Mouse (Mus musculus) CD8-positive naive resting alpha-beta T cell, adult 2 months (primary cell): ENCODE measurements around the gene Tmem59l.
A peak's percentile ranks its signal among the peaks of the same experiment; 100 is the strongest.

Experiments
- DNase-seq, 2 experiments: peaks; one replicate each; pipeline ENCODE4 v3.0.0; 2022; ENCODE audit warnings: low read depth in 2 of 2, low spot score in 2 of 2

Gene Tmem59l

DNA sequence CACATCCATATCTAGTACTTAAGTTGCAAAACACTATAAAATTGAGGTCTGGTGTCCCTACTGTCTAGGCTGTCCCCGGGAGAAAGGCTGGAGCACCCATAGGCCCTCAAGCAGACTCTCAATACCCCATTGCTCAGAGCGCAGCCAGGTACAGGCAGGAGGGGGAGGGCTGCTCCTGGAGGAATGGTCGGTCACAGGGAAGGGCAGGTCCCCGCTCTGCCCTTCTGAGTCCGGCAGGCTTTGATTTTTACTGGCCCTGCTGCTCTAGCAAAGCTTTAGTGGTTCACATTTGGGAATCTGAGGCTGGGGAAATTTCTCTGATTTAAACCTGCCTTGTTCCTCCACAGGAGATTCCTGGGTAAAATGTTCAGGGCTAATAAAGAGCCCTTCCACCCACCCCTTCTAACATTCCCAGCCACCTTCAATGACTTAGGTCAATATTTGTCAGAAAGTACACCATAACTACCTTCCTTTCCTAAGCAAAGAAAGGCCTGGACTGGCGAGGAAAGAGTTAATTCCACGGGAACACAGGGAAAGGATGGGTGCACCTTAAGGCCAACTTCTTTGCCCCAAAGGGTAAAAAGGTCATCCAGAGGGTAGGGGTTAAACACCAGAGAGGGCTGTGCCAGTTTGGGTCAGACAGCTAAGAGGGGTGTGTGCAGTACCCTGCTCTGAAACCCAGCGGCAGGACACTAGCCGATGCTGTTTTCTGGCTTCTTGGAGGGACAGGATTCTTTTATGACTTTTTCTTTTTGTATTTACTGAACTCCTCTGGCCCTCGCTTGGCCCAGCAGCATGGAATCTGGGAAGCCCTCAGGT is 3.1 kb upstream of the Tmem59l start:
- no peak for DNase-seq

DNA sequence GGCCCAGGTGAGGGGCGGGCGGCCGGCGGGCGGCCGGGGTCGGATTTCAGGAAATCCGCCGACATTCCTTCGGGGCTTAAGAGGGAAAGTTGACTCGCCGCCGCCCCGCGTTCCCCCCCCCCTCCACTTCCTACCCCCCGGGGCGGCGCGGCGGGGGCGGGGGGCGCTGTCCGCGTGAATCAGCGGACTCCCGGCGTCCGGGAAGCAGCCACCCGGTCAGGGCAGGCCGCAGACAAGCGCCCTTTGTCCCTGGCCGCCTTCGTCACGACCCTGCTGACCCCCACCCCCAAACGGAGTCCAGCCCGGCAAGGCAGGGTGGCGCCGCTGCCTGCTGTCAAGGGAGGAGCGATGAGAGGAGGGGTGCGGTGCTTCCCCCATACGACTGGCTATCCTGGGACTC is 2.4 kb upstream of the Tmem59l start:
- no peak for DNase-seq

DNA sequence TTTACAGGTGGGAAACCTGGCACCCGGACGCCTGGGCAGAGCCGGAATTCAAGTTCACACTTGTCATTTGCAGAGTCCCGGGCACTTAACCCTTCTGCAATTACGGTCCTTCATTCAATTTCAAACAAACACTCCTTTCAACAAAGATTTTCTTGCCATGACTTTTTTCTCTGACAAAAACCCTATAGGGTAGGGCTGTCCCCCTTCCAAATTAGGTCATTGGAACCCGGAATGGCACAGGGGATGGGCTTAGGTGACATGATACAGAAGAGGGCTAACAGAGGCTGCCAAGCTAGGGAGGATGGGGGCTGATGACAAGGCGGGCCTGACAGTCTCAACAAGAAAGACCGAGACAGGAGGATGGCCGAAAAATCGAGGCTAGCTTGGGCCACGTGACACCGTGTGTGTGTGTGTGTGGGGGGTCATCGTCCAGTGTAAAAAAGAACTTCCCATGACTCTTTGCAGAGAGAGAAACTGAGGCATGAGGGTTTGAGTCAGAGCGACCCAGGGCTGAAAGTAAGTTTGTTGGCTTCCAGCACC is 1.8 kb upstream of the Tmem59l start:
- DNase-seq: no peak

DNA sequence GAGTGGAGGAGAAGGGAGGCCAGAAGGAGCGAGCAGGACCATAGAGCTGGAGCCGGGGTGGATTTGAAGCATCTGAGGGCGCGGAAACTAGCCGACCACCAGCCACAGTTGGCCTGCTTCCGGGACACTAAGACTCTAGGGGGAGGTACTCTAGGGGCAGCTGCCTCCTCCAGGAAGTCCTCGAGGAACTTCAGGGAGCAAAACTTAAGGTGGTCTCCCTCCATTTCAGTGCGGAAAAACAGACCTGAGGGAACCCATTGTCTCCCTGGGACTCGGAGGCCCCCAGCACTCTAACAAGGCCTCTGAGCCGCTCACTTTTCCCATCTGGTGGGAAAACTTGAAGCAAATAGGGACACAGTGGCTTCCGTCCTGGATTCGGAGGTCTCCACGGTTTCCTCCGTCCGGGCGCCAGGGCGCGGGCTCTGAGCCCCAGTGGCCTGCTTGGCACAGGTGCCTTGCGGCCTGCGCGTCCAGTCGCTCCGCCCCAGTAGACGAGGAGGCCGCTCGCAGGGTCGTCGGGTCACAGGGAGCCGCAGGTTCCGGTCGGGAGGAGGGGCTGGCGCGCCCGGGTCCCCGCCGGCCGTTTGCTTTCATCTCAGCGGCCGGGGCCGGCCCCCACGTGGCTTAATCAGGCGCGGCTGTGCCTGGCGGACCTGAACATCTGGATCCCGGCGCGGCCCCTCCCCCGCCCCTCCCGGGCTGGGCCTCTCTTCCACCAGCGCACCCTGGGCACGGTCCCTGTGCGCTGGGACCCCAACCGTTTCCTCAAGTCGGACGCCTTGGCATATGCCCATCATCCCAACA is 1.0 kb upstream of the Tmem59l start:
- no peak for DNase-seq

DNA sequence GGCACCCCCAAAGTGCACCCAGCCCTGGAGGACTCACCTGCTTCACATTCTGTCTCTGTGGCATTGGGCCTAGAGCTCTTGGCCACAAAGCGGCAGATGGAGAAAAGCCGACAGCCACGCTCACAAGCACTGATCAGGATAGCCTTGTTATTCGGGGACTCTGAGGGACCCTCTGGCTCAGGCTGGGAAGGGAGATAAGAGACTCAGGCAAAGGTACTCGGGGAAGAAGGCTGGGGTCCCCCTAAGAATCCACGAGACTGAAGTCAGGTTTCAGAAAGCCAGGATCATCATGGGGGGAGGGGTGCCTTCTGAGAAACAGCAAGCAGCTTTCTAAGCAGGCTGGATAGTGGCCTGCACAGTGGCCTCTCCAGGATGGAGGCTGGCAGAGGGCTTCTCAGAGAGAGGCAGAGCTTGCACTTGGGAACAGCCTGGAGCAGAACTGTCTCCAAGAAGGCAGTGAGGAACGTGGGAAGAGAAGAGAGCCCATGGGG is 922 bp downstream of the Tmem59l start:
- no peak for DNase-seq

DNA sequence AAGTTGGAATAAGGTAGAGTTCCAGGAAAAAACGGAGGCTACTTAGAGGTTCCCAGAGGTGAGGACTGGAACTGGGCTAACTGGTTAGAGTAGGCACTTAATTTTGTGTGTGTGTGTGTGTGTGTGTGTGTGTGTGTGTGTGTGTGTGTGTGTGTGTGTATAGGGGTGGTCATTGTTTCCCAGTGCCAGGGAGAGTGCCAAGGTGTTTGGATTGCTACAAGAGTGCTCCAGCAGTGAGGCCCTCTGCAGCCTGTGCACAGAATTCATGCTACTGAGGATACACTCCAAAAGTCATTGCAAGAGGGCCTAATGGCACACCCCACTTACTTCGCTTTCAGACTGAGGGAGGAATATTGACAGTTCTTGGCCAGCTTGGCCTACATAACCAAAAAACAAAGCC is 4.2 kb downstream of the Tmem59l start:
- no peak for DNase-seq

DNA sequence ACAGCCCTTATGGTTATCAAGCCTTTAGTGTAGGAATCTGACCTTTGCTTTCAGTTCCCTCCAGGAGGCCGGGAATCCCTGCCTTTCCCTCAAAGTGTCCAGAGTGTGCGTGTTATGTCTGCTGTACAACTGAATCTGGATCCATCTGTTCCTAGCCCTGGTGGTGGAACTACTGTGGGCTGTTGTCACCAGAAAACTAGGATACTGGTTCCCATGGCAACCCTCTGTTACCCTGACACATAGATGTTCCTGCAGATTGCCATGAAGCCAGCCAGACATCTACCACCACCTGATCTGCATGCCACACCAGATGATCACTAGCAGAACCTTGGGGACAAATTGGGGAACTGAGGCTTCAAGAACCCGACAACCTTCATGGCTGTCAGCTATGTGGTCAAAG is 5.2 kb downstream of the Tmem59l start:
- no peak for DNase-seq

DNA sequence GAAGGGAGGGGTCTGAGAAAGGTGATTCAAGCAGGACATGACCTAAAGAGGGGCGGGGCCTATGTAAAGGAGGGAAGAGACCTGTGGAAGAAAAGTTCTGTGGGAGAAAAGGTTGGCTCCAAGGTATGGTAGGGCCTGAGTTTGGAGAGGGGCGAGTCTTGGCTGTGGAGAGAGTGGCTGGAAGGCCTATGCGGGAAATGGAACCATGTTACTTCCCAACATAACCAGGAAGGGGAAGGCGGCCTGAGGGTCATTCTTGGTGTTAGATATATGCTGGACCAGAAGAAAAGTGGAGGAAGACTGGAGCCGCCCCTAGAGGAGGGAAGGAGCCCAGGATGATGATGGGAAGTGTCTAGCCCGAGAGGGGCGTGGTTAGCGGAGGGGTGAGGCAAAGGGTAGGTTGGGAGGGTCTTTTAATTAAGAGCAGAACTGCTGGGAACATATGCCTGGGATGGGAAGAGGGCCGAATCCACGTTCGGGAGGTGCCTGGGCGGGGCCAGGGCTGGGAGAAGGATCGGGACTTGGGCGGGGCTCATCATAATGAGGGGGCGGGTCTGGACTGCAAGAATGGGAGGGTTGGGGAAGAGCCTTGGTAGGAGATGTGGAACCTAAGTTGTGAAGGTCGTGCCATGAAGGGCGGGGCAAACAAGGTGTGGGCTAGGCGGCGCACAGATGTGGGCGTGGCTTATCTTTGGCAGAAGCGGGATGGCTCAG is 9.7 kb downstream of the Tmem59l start:
- DNase-seq: no peak

DNA sequence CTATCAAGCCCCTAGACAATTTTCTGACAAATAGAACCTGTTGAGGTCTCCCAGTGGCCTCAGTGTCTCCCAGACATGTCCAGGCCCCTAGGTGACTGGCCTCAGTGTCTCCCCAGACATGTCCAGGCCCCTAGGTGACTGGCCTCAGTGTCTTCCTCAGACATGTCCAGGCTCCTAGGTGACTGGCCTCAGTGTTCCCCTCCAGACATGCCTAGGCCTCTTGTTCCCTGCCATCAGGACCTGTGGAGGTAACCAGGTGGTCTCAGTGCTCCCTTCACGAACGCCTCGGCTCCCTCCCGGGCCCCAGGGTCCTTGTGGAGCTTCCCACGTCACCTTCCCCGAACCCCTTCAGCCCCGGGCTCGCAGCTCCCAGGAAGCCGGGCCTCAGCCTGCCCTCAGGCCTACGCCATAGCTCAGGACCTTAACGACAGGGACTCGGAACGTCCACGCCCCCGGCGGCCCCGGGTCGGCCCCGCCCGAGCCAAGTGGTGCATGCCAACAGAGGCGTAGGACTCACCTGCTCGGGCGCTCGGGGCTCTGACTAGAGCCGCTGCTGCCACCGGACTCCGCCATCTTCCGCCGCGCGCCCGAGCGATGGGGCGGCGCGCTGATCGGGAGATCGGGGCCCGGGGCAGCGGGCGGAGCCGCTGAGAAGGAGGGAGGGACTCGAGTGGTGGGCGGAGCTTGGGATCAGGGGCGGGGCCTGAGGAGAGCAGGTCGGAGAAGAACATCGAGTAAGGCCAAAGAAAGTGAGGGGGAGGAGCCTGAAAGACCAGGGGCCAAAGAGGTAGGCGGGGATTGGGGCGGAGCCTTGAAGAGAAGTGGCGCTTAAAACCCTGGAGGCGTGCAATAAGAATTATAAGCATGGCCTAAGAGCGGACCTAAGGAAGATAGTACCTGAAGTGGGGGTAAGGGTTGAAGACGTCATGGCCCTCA is 10.6 kb downstream of the Tmem59l start, which contains the start of gene Klhl26:
TSS of gene Klhl26 (minus strand) at position 636 of the 936 bp plus-strand sequence.
- peak; percentile 83 to 92 for DNase-seq

DNA sequence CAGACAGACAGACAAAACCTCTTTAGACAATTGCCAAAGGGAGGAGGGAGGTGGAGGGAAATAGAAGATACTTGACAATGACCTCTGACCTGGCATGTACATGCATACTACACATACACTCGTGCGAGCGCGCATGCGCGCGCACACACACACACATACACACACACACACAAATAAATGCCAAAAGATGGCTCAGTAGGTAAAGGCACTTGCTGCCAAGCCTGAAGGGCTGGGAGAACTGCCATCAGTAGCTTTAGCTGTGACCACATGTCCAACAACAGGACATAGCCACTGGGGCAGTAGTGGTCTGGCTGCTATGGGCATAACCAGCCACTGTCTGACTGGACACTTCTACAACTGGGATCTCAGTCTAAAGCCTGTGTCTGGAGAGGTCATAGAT is 15.3 kb downstream of the Tmem59l start:
- no peak for DNase-seq

DNA sequence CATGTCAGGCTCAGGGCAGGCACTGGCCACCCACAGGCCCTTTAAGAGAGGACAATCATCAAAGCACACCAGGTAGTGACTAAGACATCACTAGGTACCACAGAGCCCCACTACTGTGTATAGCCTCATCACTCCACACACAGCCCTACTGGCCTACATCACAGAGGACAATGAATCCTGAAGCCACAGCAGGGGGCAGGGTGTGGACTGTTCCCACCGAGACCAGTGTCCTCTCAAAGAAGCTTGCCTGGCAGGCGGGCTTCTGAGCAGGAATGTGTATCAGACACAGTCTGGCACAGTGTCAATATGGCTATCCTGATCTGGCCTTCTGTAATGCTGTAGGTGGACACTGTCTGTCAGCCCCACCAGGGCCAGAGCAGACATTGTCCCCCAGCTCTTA is 17.2 kb downstream of the Tmem59l start:
- DNase-seq: no peak

DNA sequence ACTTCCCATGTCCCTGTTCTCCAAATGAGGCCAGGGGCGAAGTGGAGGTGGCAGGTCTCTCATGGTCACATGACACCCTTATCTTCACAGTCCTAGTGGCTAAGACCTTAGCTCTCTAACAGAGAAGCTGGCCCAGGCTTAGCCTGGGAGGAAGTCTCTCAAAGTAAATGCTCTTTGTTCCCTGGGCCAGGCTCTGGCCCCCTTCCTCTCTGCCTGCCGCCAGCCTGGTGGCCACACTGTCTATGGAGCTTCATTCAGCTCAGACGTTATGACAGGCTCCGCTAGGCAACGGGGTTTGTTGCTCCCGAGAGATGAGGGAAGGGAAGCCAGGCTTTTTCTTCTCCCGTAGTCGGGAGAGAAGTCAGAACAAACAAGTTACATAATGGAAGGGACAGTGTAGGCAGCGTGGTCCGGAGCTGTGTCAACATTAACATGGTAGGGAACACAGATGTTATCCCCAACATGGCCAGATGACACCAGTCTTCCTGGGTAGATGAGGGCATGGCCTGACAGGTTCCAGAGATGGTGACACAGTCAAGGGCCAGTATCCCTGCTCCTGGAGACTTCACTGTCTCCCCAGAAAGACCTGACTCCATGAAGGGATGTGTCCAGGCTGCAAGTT is 17.8 kb downstream of the Tmem59l start:
- no peak for DNase-seq

DNA sequence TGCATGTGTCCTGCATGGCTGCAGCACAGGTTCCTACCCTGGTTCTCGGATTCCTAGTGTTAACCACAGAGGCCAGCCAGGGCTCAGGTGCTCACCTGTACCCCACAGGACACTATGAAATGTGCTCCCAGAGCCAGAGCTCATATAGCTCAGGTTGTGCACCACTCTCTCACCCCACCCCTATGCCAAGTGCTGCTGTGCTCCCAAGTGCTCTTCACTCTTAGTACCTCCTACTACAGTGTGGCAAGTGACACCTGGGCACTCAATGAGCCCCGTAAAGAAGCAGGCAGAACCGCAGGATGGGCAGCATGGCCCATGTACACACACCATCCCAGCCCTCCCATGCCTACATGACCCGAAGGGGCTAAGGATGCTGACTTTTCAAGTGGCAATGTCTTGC is 18.4 kb downstream of the Tmem59l start:
- DNase-seq: no peak

DNA sequence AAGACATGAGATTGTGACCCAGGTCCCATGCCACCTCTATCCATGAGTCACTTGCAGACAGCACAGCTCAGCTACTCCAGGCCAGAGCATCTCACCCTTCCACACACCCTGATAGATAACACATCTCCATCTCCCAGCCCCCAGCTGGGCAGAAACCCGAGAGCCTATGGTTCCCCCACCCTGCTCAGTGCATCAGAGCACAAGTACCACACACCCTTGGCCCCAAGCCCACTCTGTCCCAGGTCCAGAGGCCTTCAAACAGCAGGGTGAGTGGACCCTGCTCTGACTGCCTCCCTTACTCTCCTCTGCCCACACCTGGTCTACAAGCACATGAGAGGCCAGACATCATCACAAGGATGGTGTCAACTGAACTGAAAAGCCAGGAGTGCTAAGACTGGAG is 19.3 kb downstream of the Tmem59l start:
- no peak for DNase-seq

DNA sequence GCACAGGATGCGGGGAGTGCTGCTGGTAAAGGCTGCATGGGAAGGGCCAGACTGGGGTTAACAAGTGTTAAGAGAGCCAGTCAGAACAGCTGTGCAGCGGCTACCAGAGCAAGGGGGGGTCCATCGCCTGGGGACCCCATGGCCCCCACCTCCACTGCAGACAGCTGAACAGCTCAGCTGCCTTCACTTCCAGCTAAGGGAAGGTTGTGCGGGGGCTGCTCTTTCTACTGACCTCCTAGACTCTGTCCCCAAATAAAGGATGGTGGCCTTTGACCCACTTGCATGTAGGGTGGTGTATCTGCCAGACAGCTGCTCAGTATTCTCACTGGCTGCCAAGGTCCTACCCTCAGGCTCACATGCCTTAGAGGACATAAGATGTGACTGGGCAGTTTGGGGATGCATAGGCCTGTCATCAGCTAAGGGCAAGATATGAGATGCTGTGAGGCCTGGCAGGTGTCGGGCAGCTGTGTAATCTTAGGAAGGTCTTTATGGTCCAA is 19.9 kb downstream of the Tmem59l start:
- no peak for DNase-seq

DNA sequence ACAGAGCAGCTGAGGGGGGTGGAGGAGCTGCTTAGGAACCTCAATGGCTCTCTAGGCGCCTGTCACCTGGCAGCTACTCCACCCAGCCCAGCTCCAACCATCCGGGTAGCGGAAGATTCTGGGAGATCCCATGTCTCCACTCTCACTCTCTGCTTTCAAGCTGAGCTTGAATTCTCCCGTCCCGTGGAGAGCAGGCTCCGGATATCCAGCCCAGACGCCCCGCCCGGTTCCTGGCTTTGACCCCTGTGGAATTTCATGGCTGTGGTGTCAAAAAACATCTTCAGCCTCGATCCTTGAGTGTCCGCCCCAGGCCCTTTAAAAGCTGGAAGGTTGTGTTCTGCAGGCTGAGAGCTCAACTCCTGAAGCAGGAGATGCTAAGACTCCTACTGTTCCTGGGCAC is 20.4 kb downstream of the Tmem59l start:
- no peak for DNase-seq

DNA sequence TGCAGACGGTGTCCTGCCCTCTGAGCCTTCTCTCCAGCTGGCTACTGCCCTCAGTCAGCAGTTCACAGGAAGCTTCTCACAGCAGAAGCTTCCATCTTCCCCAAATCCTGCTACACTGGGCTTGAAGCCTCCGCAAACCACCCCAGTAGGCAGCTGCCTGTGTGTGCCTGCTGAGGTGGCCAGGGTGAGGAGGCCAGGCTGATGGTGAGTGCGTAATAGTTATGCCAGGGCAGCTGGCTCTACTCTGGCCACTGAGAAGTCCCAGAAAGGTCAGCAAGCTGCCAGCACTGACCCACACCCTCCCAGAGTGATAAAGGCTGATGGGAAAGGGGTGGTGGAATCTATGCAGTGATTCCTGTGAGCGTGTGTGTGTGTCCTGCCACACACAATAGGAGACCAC is 20.9 kb downstream of the Tmem59l start:
- DNase-seq: no peak

DNA sequence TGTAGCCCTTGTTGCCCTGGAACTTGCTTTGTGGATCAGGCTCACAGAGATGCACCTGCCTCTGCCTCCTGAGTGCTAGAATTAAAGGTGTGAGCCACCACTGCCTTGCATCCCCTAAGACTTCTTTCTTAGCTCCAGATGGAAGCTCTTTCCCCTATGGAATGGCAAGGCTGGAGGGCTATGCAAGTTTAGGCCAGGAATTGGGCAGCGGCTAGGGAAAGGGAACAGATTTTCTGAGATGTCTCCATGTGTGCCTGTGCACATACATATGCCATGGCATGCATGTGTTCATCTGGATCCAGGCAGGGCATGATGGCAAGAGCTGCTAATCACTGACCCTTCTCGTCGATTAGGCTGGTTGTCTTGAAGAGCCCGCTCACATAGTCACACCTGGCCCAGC is 21.5 kb downstream of the Tmem59l start:
- DNase-seq: no peak

DNA sequence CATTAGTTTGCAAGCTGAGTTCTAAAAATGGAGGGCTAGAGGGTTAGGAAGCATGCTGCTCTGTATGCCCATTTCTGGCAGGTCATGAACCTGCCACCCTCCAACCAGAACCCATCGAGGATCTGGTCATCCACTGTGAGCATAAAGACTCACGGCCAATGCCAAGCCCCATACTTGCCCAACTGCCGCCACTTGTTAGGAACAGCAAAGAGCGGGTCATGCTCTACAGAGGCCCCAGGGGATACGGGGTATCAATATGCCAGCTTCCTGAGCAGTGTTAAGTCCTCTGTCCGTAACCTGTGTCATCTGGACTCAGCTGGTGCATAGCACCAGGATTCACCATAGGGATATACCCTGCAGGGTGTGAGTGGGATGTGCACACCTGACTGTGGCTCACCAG is 23.0 kb downstream of the Tmem59l start:
- DNase-seq: no peak

DNA sequence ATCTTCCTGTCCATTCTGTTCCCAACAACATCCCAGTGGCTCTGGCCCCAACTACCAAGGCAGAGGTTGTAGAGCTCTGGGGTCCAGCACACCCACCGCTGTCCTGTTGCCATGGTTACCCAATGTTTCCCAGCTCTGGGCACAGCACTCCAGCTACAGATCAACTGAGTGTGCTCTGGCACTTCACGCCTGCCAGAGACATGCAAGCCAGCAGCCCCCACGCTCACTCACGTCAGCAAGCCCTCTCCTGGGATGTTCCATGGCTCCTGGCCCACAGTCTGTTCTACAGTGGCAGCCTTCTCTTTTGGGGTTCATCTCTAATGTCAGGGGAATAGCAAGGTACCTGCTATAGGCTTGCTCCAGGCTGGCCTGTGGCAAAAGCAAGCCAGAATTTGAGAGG is 23.9 kb downstream of the Tmem59l start:
- no peak for DNase-seq
